Mouse (Mus musculus): ENCODE data around the gene Samd4b.

Samd4b gene

DNA sequence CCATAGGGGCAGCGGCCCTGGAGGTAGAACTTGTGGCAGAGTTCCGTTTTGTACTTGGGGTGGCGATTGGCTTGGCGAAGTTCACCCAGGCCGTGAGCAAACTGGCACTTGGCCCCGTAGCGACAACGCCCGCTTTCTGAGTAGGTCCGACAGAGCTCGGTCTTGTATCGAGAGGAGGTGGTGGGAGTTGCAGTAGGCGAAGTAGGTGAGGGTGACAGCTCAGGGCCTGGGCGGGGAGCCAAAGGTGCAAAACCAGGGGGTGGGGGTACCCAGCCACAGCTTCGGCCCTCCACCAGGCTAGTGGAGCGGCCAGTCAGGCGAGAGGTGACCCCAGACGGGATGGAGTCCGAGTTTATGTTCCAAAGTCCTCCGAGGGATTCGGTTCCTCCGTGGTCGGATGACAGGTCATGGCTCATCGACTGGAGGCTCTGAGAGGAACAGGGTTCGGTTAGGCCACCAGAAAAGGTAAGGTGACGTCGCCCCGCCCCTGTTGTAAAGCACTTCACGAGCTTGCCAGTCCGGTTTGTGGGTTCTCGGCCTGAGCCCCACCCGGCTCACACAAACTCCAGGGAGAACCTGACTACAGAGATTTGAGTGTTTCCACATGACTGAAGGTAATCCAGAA, 219.8 kb downstream of the Samd4b start:
- DNase-seq (ENCODE audit: low spot score in 2 of 2): no peak

DNA sequence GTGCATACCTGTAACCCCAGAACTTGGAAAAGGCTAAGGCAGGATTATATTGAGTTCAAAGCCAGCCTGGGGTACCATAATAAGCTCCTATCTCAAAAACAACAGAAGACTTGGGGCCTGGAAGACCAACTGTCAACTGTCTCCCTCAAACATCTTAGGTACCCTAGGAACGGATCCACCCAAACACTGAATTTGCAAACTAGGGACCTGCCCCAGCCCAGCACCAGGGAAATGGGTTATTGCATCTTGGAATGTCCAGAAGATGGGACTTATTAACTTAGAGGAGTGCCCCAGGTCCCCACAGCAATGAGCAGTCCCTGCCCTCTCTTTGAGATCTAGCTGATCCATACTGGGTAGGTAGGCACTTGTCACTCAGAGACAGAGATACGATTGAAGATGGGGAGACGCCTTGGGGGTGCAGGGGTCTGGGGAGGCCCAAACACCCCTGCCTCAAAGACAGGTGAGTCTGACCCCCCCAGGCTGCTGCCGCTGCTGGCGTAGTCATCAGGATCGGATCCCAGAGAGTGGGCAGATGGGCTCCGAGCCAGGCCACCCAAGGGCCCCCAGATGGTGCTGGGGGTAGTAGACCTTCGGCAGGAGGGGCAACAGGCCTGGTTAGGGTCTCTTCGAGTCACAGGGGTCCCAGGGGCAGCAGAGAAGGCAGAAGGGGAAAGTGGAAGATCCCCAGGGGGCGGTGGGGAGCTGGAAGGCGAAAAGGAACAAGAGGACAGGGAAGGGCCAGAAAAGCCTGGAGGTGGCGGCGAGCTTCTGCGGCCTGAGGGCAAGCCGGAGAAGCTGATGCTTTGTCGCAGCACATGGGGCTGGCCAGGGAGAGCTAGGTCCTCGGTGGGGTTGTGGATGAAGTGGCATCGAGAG, 220.5 kb downstream of the Samd4b start:
- no peak for DNase-seq (ENCODE audit: low spot score in 2 of 2)

DNA sequence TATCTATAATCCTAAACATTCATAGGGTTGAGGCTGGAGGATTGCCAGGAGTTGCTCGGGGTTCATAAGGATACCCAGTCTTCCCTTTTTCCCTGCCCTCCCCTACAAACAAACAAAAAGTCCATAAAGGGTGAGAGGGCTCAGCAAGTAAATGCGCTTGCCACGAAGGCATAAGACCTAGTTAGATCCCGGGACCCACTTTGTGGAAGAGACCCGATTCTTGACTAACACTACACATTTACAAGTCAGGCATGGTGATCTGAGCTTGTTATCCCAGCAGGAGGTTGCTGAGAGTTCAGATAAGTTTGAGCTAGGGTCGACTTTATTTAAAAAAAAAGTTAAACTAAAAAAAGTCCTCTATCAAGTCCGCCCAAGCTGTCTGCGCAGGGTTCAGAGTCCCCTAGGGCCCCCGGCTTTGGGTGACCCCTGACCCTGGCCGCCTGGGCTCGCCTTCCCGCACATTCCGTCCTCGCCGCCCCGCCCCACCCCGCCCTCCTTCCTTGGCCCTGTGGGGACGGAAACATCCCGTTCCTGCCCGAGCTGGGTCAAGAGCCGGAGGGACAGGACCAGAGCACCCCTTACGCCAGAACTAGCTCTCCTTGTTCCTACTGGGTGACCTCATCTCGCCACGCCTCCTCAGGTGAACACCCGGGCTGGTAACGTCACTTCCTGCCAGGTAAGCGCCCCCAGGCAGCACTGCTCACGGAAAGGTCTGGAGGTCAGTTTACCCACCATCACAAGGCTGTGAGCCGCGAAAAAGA, 221.8 kb downstream of the Samd4b start:
- no peak for DNase-seq (ENCODE audit: low spot score in 2 of 2)

DNA sequence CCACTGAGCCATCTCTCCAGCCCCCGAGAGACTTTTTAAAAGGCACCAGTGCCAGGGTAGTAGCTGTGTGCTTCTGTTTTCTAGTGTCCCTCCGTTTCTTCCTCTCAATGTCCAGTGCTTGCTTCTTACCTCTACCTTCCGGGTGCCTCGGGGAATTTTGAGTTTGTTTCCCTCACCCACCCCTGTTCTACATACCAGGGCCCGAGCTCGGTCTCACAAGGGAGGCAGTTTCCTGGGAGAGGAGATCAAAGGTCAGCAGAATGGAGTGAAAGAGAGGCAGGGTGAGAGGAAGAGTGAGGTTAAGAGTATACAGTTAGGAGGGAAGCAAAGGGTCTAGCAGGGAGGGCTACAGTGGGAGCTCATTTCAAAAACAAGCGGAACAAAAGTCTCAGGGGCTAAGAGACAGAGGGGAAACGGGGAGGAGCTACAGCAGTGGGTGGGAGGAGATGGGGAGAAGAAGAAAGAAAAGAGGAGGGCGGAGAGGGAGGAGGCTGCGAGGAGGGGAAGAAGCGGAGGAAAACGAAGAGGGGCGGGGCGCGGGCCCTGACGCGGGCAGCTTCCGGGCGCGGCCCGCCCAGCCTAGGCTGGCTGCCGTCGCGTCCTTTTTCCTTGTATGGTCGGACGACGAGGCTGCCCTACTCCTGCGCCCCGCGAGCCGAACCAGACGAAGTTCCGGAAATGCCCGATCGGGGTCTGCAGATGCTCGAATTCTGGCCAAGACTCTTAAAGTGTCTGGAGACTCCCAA, 222.6 kb downstream of the Samd4b start:
- DNase-seq (ENCODE audit: low spot score in 2 of 2): peak in 1 of 2 experiments; percentile 66

DNA sequence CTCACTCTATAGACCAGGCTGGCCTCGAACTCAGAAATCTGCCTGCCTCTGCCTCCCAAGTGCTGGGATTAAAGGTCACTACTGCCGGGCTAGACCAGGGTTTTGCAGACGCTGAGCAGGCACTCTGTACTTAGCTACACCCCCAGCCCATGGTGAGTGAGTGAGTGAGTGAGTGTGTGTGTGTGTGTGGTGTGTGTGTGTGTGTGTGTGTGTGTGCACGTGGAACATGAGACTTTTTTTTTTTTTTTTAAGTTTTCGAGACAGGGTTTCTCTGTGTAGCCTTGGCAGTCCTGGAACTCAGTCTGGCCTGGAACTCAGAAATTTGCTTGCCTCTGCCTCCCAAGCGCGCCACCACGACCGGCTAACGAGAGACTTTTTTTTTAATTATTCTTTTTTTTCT, 223.3 kb downstream of the Samd4b start:
- DNase-seq (ENCODE audit: low spot score in 2 of 2): no peak

DNA sequence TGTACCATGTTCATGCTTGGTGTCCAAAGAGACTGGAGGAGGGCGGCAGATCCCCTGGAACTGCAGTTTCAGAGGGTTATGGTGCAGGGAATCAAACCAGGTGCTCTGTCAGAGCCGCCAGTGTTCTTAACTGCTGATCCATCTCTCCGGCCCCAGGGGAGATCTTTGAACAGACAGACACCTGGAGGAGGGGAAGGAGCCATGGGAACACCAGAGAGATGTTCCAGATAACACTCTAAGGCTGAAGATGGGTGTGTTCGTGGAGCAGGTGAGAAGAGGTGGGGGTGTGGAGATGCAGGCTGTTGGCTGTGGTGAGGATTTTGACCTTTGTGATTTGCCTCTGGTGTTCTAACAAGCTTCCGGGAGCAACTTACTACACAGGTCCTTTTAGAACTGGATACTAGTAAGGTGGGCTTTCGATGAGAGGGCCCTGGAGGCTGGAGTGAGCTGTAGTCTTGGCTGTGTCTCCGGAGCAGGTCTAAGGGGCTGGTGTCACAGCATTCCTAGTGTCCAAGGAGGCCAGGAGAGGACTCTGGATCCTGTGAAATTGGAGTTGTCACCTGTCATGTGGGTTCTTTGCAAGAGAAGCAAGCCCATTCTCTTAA, 224.0 kb downstream of the Samd4b start:
- no peak for DNase-seq (ENCODE audit: low spot score in 2 of 2)

DNA sequence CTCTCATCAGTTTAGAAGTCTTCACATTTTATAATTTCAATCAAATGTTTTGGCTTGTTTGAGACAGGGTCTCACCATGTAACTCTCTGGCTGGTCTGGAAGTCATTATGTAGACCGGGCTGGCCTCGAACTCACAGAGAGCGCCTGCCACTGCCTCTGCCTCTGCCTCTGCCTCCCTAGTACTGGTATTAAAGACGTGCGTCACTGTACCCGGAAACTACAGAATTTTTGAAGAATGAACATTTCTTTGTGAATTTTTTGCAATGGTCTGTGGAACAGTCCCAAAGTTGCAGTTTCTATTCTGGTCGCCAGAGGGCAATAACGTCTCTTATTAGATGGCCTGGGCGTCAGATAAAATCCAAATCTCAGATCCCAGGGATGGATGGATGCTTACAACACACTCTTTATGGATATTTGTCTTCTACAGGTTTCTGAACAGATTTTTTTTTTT, 224.8 kb downstream of the Samd4b start:
- DNase-seq (ENCODE audit: low spot score in 2 of 2): peak in 1 of 2 experiments; percentile 72

DNA sequence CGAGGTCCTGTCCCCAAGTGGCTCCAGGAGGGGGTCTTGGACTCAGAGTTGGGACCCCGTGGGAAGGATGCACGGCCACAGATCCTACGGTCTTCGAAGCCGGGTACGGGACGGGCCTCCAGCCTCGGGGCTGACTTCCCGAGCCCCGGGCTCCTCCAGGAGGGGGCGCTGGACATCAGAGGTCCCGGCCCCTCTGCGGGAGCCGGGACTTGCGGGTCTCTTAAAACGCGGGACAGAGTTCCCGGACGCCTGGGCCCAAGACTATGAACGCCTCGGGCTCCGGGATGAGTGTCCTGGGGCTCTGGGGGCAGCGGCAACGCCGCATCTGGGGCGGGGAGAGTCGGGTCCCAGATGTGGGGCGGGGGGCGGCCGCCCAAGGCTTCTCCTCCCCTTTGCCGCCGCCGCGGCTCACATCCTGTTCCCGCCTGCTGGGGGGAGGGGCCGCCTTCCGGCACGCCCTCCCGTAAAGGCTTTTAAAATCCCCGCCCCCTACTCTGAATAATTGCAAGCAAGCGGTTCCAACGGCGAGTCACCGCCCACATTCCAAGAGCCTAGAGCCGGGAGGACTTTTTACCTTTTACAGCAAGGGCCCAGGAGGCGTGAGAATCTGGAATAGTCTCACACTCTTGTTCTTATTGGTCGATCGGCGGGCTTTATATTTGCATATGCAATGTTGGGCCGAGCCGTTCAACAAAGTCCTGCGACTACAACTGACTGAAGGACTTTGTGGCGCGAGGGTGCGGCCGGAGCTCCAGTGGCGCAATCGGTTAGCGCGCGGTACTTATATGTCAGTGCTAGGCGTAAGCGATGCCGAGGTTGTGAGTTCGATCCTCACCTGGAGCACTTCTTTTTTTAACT, 225.5 kb downstream of the Samd4b start, which contains the start of gene Plekhg2:
Gene Plekhg2 (minus strand): TSS at position 349 of the 858 bp plus-strand sequence.
- peak; percentile 95 to 97 for DNase-seq (ENCODE audit: low spot score in 2 of 2)

DNA sequence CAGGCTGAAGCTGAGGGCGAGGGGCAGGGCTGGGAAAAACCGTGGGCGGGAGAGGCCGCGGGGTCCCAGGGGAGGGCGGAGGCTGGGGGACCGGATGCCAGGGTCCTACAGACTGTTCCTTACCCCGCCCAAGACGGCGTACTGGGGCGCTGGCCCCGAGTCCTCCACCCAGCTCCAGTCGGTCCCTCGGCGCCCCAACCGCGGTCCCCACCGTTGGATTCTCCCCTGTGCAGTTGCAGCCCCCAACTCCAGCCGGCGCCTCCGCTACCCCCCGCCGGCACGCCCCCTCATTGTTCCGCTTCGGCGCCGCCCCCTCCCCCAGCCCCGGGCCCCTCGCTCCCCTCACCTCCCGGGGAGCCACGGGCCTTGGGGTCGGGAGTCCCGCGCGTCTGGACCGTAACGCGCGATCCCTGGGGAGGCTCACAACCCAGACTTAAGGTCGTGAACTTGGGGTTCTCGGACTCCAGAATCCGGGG, 226.4 kb downstream of the Samd4b start:
- DNase-seq (ENCODE audit: low spot score in 2 of 2): no peak

DNA sequence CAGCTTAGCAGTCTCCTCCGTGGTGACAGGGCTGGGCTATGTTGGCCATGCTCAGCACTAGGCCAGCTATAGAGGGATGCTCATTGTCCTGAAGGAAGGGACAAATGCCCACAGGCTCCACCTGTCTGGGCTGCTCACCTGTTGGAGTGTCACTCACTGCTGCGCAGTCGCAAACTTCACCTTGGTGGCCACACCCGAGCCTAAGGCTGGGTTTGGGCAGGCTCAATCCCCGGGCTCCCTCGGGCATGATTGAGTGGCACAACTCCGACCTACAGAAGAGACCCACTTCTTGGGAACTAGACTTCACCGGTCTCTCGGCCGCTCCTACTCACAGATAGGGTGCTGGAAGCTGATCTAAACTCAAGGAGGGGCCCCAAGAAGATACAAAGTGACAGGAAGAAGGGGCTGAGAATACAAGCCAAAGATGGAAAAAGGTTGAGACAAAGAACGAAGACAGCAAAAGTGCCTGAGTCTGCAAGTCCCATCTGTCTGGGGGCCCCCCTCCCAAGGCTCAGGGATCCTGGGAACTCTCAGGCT, 226.9 kb downstream of the Samd4b start:
- no peak for DNase-seq (ENCODE audit: low spot score in 2 of 2)

DNA sequence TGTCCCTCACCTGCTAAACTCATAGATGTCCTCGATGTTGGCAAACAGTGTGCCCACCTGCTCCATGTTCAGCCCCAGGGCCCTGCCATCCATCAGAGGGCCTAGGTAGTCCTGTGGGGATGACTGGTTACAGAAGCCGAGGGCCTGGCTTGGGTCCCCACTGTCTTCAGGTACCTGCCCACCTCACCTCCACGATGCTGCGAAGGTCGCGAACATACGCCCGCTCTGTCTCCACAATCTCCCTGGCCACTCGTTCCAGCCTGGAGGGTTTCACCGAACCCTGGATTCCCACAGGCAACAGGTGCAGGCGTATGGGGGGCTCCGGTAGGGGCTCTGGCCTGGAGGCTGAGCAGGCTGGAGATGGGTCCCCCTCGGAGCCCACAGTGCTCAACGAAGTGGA, 227.9 kb downstream of the Samd4b start:
- no peak for DNase-seq (ENCODE audit: low spot score in 2 of 2)

DNA sequence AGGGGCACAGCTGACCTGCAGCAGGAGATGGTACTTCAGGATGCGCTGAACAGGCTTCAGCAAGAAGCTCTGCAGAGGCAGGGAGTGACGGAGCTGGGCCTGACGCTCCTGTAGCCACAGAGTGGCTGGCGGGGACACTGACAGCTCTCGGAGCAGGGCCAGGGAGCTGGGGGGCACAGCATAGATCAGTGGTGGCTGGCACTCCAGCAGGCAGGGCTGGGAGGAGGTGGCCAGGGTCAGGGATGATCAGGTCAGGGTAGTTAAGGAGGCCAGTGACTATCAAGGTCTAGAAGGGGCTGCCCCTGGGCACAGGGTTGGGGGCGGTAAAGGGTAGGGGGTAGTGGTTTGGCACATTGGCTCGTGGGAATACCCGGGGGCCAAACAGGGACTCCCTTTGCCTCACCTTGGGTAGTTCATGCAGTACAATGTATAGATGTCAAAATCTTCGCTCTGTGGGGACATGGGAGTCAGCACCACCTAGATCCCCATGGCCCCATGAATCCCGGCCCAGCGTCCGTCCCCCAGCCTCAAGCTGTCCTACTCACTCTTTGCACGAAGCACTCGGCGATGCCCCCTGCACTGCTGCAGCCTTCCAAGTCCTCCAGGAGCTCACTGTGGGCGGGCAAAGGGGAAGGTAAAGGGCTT, 229.5 kb downstream of the Samd4b start:
- DNase-seq (ENCODE audit: low spot score in 2 of 2): no peak

DNA sequence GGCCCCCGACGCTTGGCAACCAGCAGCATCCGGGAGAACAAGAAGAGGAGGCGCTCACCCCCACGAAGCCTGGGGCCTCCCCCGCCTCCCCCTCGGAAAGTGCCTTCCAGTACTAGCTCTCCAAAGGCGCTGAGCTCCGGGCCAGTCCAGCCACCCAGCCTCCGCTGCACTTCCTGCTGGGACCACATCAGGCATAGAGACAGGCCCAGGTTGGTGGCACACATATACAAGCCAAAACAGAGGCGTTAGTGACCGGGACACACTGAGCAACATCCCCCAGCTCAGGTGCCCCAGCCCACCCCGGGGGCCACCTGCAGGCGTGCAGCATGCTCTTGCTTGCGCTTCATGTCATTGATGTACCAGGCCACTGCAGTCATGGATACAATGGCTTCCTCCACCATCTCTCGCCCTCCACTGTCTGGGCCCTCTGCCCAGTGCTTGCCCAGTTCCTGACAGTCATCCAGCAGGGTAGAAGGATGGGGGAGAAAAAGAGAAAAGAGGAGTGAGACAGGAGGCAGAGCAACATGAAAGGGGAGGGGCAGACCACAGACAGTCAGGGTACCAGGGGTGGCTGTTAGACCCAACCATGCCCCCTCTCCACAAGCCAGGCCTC, 230.2 kb downstream of the Samd4b start:
- DNase-seq (ENCODE audit: low spot score in 2 of 2): no peak

DNA sequence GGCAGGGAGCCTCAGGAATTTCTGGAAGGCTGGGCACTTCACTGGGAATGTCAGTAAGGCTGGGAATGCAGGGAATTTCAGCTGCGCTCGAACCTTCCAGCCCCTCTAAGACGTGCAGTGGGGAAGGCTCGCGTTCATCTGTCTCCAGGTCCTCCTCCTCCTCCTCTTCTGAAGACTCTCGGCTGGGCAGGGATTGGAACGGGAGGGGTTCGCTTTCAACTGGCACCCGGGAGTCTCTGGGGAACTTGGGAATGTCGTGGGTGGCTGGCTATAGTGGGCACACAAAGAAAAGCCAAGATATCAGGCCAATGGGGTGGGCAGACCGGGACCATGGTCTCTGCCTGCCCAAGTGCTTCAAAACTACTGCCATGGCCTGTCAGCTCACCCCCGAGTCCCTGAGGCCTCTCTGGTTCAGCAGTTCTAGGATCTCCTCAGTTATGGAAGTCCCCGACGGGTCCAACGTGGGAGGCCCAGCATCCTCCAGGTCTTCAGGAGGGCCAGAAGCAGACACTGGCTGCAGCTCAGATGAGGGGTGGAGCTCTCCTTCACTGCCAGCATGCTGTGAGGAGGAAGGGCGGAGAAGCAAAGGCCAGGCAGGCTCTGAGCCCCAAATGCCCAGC, 235.4 kb downstream of the Samd4b start:
- no peak for DNase-seq (ENCODE audit: low spot score in 2 of 2)

DNA sequence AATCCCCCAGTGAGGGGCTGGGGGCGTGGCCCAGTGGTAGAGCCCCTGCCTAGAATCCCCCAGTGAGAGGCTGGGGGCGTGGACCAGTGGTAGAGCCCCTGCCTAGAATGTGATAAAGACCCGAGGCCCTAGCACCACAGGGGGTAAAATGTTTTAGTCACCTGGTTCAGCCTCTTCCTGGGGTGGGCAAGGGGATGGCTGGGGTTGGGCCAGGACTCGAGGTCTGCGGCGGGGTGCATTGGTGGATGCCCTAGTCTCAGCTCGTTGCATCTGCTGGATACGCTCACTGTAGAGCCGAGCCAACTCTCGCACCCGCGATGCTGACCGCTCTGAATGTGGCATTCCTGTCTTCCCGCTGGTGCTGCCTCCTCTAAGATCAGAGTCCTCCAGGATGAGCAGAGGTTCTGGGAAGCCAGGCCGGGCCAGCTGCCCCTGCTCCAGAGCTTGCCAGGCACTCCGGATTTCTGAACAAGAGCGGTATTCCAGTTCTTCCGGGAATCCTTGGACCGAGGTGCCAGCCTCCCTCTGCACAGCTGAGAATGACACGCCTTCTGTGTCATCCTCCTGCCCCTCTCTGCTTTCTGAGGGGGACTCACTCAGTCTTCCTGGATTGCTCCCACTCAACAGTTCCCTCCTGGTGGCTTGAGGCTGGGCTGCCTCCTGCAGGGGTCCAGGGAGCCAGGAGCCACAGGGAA, 236.2 kb downstream of the Samd4b start:
- no peak for DNase-seq (ENCODE audit: low spot score in 2 of 2)

DNA sequence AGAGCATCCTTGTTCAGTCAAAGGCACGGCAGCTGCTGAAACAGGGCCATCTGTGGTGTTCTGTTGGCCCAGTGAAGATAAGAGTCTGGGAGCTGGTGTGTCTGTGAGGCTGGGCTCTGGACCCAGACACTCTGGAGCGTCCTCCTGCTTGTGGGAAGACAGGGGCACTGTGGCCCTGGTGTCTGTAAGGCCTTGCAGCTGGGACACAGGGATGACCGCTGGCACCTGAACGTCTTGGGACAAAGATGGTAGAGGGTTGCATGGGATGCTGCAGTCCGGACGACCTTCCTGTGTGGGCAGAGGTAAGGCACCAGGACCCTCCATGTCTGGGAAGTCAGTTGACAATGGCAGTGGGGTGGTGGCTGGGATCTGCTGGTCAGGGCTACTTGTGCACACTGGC, 237.7 kb downstream of the Samd4b start:
- DNase-seq (ENCODE audit: low spot score in 2 of 2): no peak

DNA sequence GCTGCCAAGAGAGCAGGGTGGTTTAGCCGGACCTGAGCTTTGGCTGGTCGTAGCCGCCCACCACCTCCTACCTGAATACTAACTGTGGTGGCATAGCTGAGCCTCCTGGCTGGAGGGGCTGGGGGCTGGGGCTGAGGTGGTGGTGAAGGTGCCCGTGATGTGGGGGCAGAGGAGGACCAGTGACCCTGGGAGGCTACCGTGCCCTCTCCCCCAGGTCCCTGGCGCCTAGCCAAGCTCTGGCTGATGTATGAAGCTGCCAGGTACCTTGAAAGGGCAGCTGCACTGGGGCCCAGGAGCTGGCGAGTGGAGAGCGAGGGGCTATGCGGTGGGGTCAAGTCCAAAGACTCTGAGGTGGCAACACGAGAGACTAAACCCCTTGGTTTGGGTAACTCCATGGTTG, 238.1 kb downstream of the Samd4b start:
- no peak for DNase-seq (ENCODE audit: low spot score in 2 of 2)

DNA sequence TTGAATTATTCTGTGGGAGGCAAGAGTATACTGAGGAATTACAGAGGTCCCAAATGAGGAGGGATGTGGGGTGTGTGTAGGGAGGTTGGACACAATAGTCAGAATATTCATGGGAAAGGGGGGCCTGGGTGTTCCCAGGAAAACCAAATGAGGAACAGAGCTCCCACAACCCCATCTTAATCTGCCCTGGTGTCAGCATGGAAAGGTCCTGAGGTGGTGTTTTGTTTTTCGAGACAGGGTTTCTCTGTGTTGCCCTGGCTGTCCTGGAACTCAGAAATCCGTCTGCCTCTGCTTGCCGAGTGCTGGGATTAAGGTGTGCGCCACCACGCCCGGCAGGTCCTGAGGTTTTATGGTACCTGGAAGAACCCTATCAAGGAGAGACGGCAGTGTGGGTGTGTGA, 239.5 kb downstream of the Samd4b start:
- DNase-seq (ENCODE audit: low spot score in 2 of 2): no peak

Measured in frontal cortex, postnatal 25 days (tissue).